Mouse (Mus musculus): ENCODE measurements around the gene Phf10.
A peak's percentile ranks its signal among the peaks of the same experiment; 100 is the strongest.

DNA sequence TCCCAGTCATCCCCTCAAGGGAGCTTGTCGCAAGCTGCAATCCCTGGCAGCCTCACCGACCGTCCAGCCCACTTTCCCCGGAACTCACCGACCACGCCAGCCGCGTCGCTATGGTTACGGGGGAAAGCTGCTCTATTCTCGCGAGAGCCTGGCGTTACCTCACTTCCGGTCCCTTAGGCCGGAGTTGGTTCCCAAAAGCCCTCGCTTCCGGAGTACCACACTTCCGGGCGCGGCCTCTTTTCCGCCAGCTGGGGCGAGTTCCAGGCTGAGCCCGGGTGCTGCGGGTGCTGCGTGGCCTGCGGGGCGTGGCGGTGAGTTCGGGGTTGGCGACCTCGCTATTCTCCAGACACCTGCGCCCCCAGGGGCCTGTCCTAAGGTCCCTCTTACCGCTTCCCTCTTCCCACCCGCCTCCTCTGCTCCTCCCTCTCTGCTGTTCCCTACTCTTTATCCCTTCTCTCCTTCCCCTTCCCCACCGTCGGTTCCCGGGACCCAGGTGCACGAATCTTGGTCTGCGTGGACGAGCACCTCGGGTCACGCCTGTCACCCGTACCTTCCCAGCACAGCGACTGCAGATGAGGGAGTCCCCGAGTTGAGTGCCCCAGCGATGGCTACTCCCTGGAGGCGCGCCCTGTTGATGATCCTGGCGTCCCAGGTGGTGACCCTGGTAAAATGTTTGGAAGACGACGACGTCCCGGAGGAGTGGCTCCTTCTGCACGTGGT lies 17.9 kb downstream of the Phf10 start, which contains the start of the genes Wdr27 and 1600012H06Rik:
- TF ChIP-seq CTCF (IDR thresholded peaks at IDR 0.05 in 2 of 3, conservative IDR thresholded peaks at IDR 0.05 in 1 of 3; ENCODE audit: control insufficient read depth in 1 of 3, insufficient read depth in 1 of 3, low read depth in 2 of 3, low read length in 3 of 3, poor library complexity in 1 of 3, severe bottlenecking in 1 of 3) (no peak), POLR2A (IDR thresholded peaks at IDR 0.05; ENCODE audit: control insufficient read depth in 1 of 2, insufficient read depth in 1 of 2, low read depth in 1 of 2, low read length in 2 of 2, poor library complexity in 1 of 2) (peak; percentile 48 to 81; a peak in 3 of 4 replicates), ETS1 (IDR thresholded peaks at IDR 0.05; ENCODE audit: low read depth, low read length) (peak; percentile 85), EP300 (IDR thresholded peaks at IDR 0.05; ENCODE audit: low read depth in 1 of 2, low read length in 2 of 2) (no peak), NELFE (IDR thresholded peaks at IDR 0.05; ENCODE audit: low read depth, low read length) (peak; percentile 57; the same call in 1 of the 2 replicates), TAL1 (IDR thresholded peaks at IDR 0.05; ENCODE audit: low read length) (no peak), NRF1 (IDR thresholded peaks at IDR 0.05; ENCODE audit: insufficient read depth, low read depth, low read length, poor library complexity, severe bottlenecking) (no peak), RCOR1 (IDR thresholded peaks at IDR 0.05; ENCODE audit: low read depth, low read length) (no peak), ZC3H11A (IDR thresholded peaks at IDR 0.05; ENCODE audit: low read depth, low read length) (no peak)
